Mouse (Mus musculus): ENCODE data around the gene Emc4. TPM values are rescaled to one million over a fixed set of nuclear protein-coding genes. Genes with fewer than 3 reads are reported as not detected.

The Emc4 gene
- total RNA-seq, 2 experiments from 2014 or later: 142 to 147 TPM

- TF ChIP-seq CTCF (IDR thresholded peaks at IDR 0.05): no peak
- no peak overlapping the region for H3K4me3 ChIP-seq
- no peak for DNase-seq (ENCODE audit: extremely low spot score in 1 of 2, low spot score in 2 of 2)
- no peak overlapping the region for H3K27ac ChIP-seq
- intact Hi-C loops (cut with DNase I): loop anchor here (10.0 kb wide), 2 partner anchors 67 to 137 kb away; partner anchors contain the start of genes Gm21985, Nop10 and Slc12a6
Observed at GRCm38 (mm10) chr2:112332051-112332898, 35.6 kb downstream of the Emc4 start.

- H3K27ac ChIP-seq: no peak overlapping the region
- no peak for DNase-seq (ENCODE audit: extremely low spot score in 1 of 2, low spot score in 2 of 2)
- H3K4me3 ChIP-seq: no peak overlapping the region
- no peak for TF ChIP-seq CTCF (IDR thresholded peaks at IDR 0.05)
- intact Hi-C loops (cut with DNase I): no loop called here
Observed at GRCm38 (mm10) chr2:112328069-112328777, 39.6 kb downstream of the Emc4 start.

- Histone ChIP-seq H3K4me3 (no peak overlapping the region), H3K27ac (no peak overlapping the region)
- intact Hi-C loops (cut with DNase I): no loop called here
- no peak for DNase-seq (ENCODE audit: extremely low spot score in 1 of 2, low spot score in 2 of 2)
- no peak for TF ChIP-seq CTCF (IDR thresholded peaks at IDR 0.05)
Observed at GRCm38 (mm10) chr2:112318905-112319304, 48.9 kb downstream of the Emc4 start.

- no peak overlapping the region for H3K4me3 ChIP-seq
- intact Hi-C loops (cut with DNase I): no loop called here
- no peak overlapping the region for H3K27ac ChIP-seq
- no peak for DNase-seq (ENCODE audit: extremely low spot score in 1 of 2, low spot score in 2 of 2)
- TF ChIP-seq CTCF (IDR thresholded peaks at IDR 0.05): no peak
Observed at GRCm38 (mm10) chr2:112318227-112318626, 49.6 kb downstream of the Emc4 start.

- H3K27ac ChIP-seq: no peak overlapping the region
- intact Hi-C loops (cut with DNase I): no loop called here
- no peak for DNase-seq (ENCODE audit: extremely low spot score in 1 of 2, low spot score in 2 of 2)
- no peak for TF ChIP-seq CTCF (IDR thresholded peaks at IDR 0.05)
- H3K4me3 ChIP-seq: no peak overlapping the region
Observed at GRCm38 (mm10) chr2:112315638-112316037, 52.2 kb downstream of the Emc4 start.

Other genes with a start within 250 kb of the Emc4 start
- gene Olfr1316, start 233.1 kb downstream of the Emc4 start, total RNA-seq (2021): not detected
- gene Olfr1317, start 227.7 kb downstream of the Emc4 start, total RNA-seq (2021): not detected
- not detected for gene Olfr1318, start 213.8 kb downstream of the Emc4 start, total RNA-seq (2021)
- 100 to 1,000 TPM; 150 to 164 TPM for gene Lpcat4, start 128.6 kb downstream of the Emc4 start, total RNA-seq (2021)
- not detected for gene Nutm1, start 108.7 kb downstream of the Emc4 start, total RNA-seq (2021)
- 10 to 100 TPM; 46.0 to 46.4 TPM for gene Nop10, start 106.1 kb downstream of the Emc4 start, total RNA-seq (2021)
- 100 to 1,000 TPM; 127 to 129 TPM for gene Slc12a6, start 102.2 kb downstream of the Emc4 start, total RNA-seq (2021)
- 1 to 10 TPM in 1 of 2 experiments, not detected in 1; 3.7 TPM for gene Gm21985, start 101.7 kb downstream of the Emc4 start, total RNA-seq (2021)
- 10 to 100 TPM; 13.5 to 14.2 TPM for gene Katnbl1, start 11.2 kb upstream of the Emc4 start, total RNA-seq (2021)
- gene Emc7, start 87.0 kb upstream of the Emc4 start, total RNA-seq (2021): 10 to 100 TPM; 47.1 to 52.2 TPM
- gene Chrm5, start 112.7 kb upstream of the Emc4 start, total RNA-seq (2021): 1 to 10 TPM; 1.7 to 2.5 TPM
- 10 to 100 TPM in 1 of 2 experiments, 1 to 10 TPM in 1; 9.8 to 11.2 TPM for gene Aven, start 124.9 kb upstream of the Emc4 start, total RNA-seq (2021)